Mouse (Mus musculus): ENCODE measurements around the gene Syt12.

- TF ChIP-seq POLR2A (IDR thresholded peaks at IDR 0.05; ENCODE audit: low read depth, low read length) (0 out of 2 replicates have a peak, but pooled peaks have one; percentile 0), CTCF (IDR thresholded peaks at IDR 0.05; ENCODE audit: extremely low read depth, insufficient read length, insufficient replicate concordance, low read depth, low read length) (peak; percentile 88; the same call in 1 of the 2 replicates)
Observed at GRCm38 (mm10) chr19:4497263-4497973, 20.2 kb upstream of the Syt12 start.

Measured in small intestine, adult 2 months (tissue).